Mouse (Mus musculus): ENCODE results near the gene Ube2l6. TPM values are rescaled to one million over a fixed set of nuclear protein-coding genes. Genes with fewer than 3 reads are reported as not detected.

The Ube2l6 gene
- polyA plus RNA-seq (2017; shearing (Covaris generic)), result 74.0 TPM

GRCm38 (mm10) chr2:84798493-84798921 is at the start of gene Ube2l6:
Gene Ube2l6 (plus strand): TSS chr2:84798828.

GRCm38 (mm10) chr2:84775241-84775640 is 23.4 kb upstream of the Ube2l6 start, which contains the start of gene Serping1:
Gene Serping1 (minus strand): TSS chr2:84775444.

GRCm38 (mm10) chr2:84822552-84822951 is 23.9 kb downstream of the Ube2l6 start, which contains the start of gene Smtnl1:
Gene Smtnl1 (minus strand): TSS chr2:84822652.

GRCm38 (mm10) chr2:84826488-84827282 is 28.1 kb downstream of the Ube2l6 start, which contains the start of gene Timm10:
Gene Timm10 (plus strand): TSS chr2:84826997.

GRCm38 (mm10) chr2:84838593-84838949 is 39.9 kb downstream of the Ube2l6 start, which contains the start of gene Slc43a1:
Gene Slc43a1 (plus strand): TSS chr2:84838850.

Other genes starting within 250 kb of the Ube2l6 start
- gene Ctnnd1, start 148.1 kb upstream of the Ube2l6 start, polyA plus RNA-seq (2017; shearing (Covaris generic)), result 4.3 TPM
- 0.16 TPM for gene Btbd18, start 139.7 kb upstream of the Ube2l6 start, polyA plus RNA-seq (2017; shearing (Covaris generic))
- gene Selenoh, start 128.1 kb upstream of the Ube2l6 start, polyA plus RNA-seq (2017; shearing (Covaris generic)), result 88.2 TPM
- gene Gm28635, start 120.8 kb upstream of the Ube2l6 start, polyA plus RNA-seq (2017; shearing (Covaris generic)), result not detected
- 37.8 TPM for gene Med19, start 120.4 kb upstream of the Ube2l6 start, polyA plus RNA-seq (2017; shearing (Covaris generic))
- gene Tmx2, start 119.7 kb upstream of the Ube2l6 start, polyA plus RNA-seq (2017; shearing (Covaris generic)), result 122 TPM
- gene Zdhhc5, start 83.6 kb upstream of the Ube2l6 start, polyA plus RNA-seq (2017; shearing (Covaris generic)), result 29.0 TPM
- gene Clp1, start 71.5 kb upstream of the Ube2l6 start, polyA plus RNA-seq (2017; shearing (Covaris generic)), result 68.6 TPM
- gene Ypel4, start 64.8 kb upstream of the Ube2l6 start, polyA plus RNA-seq (2017; shearing (Covaris generic)), result 3.9 TPM
- gene Gm19426, start 55.2 kb upstream of the Ube2l6 start, polyA plus RNA-seq (2017; shearing (Covaris generic)), result not detected
- not detected for gene Serping1, start 23.4 kb upstream of the Ube2l6 start, polyA plus RNA-seq (2017; shearing (Covaris generic))
- gene Smtnl1, start 23.8 kb downstream of the Ube2l6 start, polyA plus RNA-seq (2017; shearing (Covaris generic)), result not detected
- 33.3 TPM for gene Timm10, start 28.2 kb downstream of the Ube2l6 start, polyA plus RNA-seq (2017; shearing (Covaris generic))
- gene Slc43a1, start 40.0 kb downstream of the Ube2l6 start, polyA plus RNA-seq (2017; shearing (Covaris generic)), result 7.9 TPM
- not detected for gene Rtn4rl2, start 87.9 kb downstream of the Ube2l6 start, polyA plus RNA-seq (2017; shearing (Covaris generic))
- 11.6 TPM for gene Slc43a3, start 137.8 kb downstream of the Ube2l6 start, polyA plus RNA-seq (2017; shearing (Covaris generic))
- gene Prg2, start 181.6 kb downstream of the Ube2l6 start, polyA plus RNA-seq (2017; shearing (Covaris generic)), result not detected
- 0.73 TPM for gene Prg3, start 189.4 kb downstream of the Ube2l6 start, polyA plus RNA-seq (2017; shearing (Covaris generic))
- gene Ssrp1, start 238.4 kb downstream of the Ube2l6 start, polyA plus RNA-seq (2017; shearing (Covaris generic)), result 249 TPM
- gene P2rx3, start 238.6 kb downstream of the Ube2l6 start, polyA plus RNA-seq (2017; shearing (Covaris generic)), result 0.26 TPM
- 16.6 TPM for gene Tnks1bp1, start 249.2 kb downstream of the Ube2l6 start, polyA plus RNA-seq (2017; shearing (Covaris generic))